Mouse (Mus musculus) hindbrain, postnatal 0 days (tissue): ENCODE data around the gene Azi2. TPM values are rescaled to one million over a fixed set of nuclear protein-coding genes. Genes with fewer than 3 reads are reported as not detected.
A peak's percentile ranks its signal among the peaks of the same experiment; 100 is the strongest.

ENCODE experiments used
- ATAC-seq: fragments of 200-750 bp; cut with Nextera tagmentation; 2 replicates; pipeline ENCODE4 v1.8.0; 2017; ENCODE audit warnings: mild to moderate bottlenecking, moderate TSS enrichment, moderate library complexity
- DNase-seq: peaks from one replicate; pipeline ENCODE4 v3.0.0-alpha.2; 2015; ENCODE audit warnings: low spot score
- H3K27ac ChIP-seq: fragments of 300-500 bp; sonication (generic); 2 replicates; pipeline ENCODE4 v1.5.1; 2014; ENCODE audit warnings: mild to moderate bottlenecking
- H3K27me3 ChIP-seq: fragments of 300-500 bp; sonication (generic); 2 replicates; pipeline ENCODE4 v1.6.1; 2014; ENCODE audit warnings: low read length, mixed read lengths; ENCODE audit not compliant: insufficient read depth
- H3K36me3 ChIP-seq: fragments of 300-500 bp; sonication (generic); 2 replicates; pipeline ENCODE4 v1.6.1; 2014; ENCODE audit warnings: low read length, mixed read lengths; ENCODE audit not compliant: insufficient read depth
- H3K4me1 ChIP-seq: fragments of 300-500 bp; sonication (generic); 2 replicates; pipeline ENCODE4 v1.6.1; 2014; ENCODE audit warnings: antibody characterized with exemption, low read length, mixed read lengths; ENCODE audit not compliant: insufficient read depth
- H3K4me2 ChIP-seq: fragments of 300-500 bp; sonication (generic); 2 replicates; pipeline ENCODE4 v1.6.1; 2014; ENCODE audit warnings: low read depth, mild to moderate bottlenecking, low read length, moderate library complexity, mixed read lengths
- H3K4me3 ChIP-seq: fragments of 300-500 bp; sonication (generic); 2 replicates; pipeline ENCODE4 v1.5.1; 2014; ENCODE audit warnings: low read length
- H3K9ac ChIP-seq: fragments of 300-500 bp; sonication (generic); replicated peaks from 2 replicates; pipeline ENCODE4 v1.6.1; 2014; ENCODE audit warnings: mild to moderate bottlenecking, low read length, moderate library complexity, mixed read lengths
- H3K9me3 ChIP-seq: fragments of 300-500 bp; sonication (generic); 2 replicates; pipeline ENCODE4 v1.6.1; 2016; ENCODE audit warnings: low read length, mixed read lengths
- CTCF ChIP-seq: IDR thresholded peaks from 2 replicates; pipeline ENCODE4 v1.5.1; 2016; ENCODE audit warnings: antibody characterized with exemption, control low read depth, low read depth
- WGBS: fragments of 180-500 bp; shearing (Covaris S2); extraction: QIAGEN DNeasy Blood & Tissue Kit; methylation state at CpG from one replicate; pipeline ENCODE4 v1.1.7; 2014; 5-methylcytosine and 5-hydroxymethylcytosine counted together
- polyA plus RNA-seq: library from polyadenylated mRNA; unstranded; fragments of >200 nt; fragmentation: Nextera tagmentation; extraction: Ambion mirVana; gene quantifications from 2 replicates; pipeline ENCODE4 v1.2.1, GENCODE M21; 2015
- total RNA-seq: library from RNA; depleted of rRNA; stranded (reverse); fragments of >200 nt; gene quantifications from 2 replicates; pipeline ENCODE4 v1.2.3, GENCODE M21; 2014

Gene Azi2
- total and polyA plus RNA-seq, 2 experiments from 2014 or later: 57.6 to 61.3 TPM

DNA sequence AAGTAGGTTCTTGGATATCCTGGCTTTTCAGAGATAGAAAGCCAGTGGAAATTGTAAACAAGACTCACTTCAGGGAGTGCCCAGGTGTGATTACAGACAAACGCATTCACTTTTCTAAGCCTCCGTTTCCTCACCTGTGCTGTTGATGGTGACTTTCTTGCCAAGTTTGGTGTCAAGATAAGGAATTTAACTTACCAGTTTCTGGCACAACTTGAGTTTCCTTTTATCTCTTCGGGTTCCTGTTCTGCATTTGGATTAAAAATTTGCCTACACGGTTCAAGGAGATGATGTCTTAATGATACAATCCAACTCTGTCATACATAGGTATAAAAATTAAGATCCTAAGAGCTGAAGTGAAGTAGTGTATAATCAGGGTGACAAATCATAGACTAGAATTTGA, 2.4 kb downstream of the Azi2 start:
- Histone ChIP-seq H3K9me3 (no peaks in the 10 kb centered on the region), H3K4me3 (no peak overlapping the region), H3K4me2 (peak overlapping the region; percentile 78), H3K9ac (no peak overlapping the region), H3K36me3 (no peaks in the 10 kb centered on the region), H3K27me3 (no peaks in the 10 kb centered on the region), H3K4me1 (peaks cover 6% of the 10 kb centered on the region; the same call in 1 of the 2 replicates), H3K27ac (no peak overlapping the region)
- 88% methylated on average over 4 of the region's 4 CpGs for WGBS
- DNase-seq (no peak), ATAC-seq (no peak)
- TF ChIP-seq CTCF: no peak

DNA sequence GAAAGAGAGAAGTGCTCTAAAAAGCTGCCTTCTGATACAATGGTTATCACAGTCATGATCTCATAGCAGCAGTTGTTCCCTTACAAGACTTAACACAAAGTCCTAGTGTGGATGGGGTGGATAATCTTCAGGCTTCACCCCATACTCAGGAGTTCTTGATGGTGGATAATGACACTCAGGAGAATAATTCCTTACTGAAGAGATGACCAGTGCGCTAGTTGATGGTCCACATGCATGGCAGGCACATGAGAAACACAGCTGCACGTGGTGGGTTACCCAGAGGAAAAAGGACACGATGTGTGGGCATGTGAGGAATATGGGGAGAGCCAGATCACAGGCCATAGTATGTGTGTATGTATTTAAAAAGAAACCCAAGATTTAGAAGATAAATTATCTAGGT, 3.3 kb downstream of the Azi2 start:
- no peak for DNase-seq
- peaks cover 6% of the 10 kb centered on the region; the same call in 1 of the 2 replicates for H3K4me1 ChIP-seq

DNA sequence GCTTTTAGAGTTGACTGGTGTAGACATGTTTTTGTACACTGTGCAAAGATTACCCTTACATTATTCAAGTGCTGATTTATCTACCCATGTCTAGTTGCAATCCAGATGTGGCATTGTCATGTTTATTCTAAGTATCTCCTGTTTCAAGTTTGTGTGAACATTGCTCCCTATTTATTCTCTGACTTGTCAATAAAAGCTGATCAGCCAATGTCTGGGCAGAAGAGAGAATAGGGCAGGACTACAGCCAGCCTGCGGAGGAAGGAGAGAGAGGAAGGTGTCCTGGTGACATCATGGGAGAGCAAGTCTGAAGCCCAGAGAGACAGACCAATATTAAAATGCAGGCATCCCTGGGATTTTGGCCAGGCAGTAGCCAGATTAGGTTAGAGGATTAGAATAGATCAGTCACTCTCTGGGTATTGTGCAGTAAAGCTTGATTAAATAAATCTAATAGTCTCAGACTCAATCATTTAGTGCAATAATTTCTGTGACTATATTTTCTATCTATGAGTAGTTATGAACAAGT, 4.8 kb downstream of the Azi2 start:
- Histone ChIP-seq H3K27ac (no peak overlapping the region), H3K27me3 (no peaks in the 10 kb centered on the region), H3K4me1 (peaks cover 6% of the 10 kb centered on the region; the same call in 1 of the 2 replicates), H3K4me2 (no peak overlapping the region), H3K4me3 (no peak overlapping the region), H3K36me3 (peaks cover 4% of the 10 kb centered on the region), H3K9ac (no peak overlapping the region), H3K9me3 (no peaks in the 10 kb centered on the region)
- no peak for TF ChIP-seq CTCF
- 50% methylated on average over 1 of the region's 1 CpGs for WGBS
- DNase-seq (no peak), ATAC-seq (no peak)

More for the DNA sequence above, 3.3 kb downstream of the Azi2 start:
- H3K9ac ChIP-seq: no peak overlapping the region
- no peak for ATAC-seq
- no peak overlapping the region for H3K4me3 ChIP-seq
- peaks cover 4% of the 10 kb centered on the region for H3K36me3 ChIP-seq
- 88% methylated on average over 3 of the region's 3 CpGs for WGBS
- no peaks in the 10 kb centered on the region for H3K9me3 ChIP-seq
- H3K27me3 ChIP-seq: no peaks in the 10 kb centered on the region
- H3K27ac ChIP-seq: no peak overlapping the region
- no peak for TF ChIP-seq CTCF
- no peak overlapping the region for H3K4me2 ChIP-seq

DNA sequence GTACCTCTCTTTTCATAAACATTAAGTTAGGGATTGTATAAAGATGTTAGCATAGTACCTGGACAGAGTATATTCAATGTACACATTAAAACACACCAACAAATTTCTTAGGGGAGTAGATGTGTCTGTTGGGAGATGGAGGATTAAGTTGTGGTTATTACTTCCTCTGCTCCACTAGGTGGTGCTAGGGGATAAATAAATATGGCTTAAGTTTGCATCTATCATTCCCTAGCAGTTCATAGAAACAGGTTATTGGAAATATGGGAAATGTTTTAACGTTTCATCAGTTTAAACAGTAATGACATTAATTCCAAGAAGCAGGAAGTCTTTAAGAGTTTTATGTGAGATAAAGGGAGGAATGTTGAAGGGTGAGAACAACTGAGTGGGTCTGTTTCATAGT, 13.0 kb downstream of the Azi2 start:
- Histone ChIP-seq H3K27me3 (no peaks in the 10 kb centered on the region), H3K9ac (no peak overlapping the region), H3K36me3 (peaks cover 3% of the 10 kb centered on the region; the same call in 1 of the 2 replicates), H3K27ac (no peak overlapping the region), H3K4me1 (no peaks in the 10 kb centered on the region), H3K9me3 (no peaks in the 10 kb centered on the region), H3K4me2 (no peak overlapping the region), H3K4me3 (no peak overlapping the region)
- ATAC-seq (no peak), DNase-seq (peak; percentile 77)
- TF ChIP-seq CTCF: peak; percentile 80
- 12% methylated on average over 1 of the region's 1 CpGs for whole genome bisulfite sequencing

DNA sequence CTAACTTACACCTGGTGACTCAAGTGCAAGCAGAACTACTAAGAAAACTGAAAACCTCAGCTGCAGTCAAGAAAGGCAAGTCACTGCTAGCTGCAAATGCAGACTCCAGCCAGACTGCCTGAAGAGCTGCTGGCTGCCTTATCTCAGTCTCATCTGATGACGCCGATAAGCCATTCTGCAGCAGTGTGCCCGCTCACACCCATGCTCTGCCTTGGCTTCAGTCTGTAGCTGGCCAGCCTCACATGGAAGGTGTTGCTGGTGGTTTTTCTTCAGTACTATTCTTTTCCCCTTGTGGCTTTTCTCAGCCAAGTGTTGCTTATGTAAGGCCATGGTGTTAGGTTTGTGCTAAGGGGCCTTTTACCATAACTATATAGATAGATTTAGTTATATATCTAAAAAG, 18.8 kb downstream of the Azi2 start:
- H3K4me3 ChIP-seq: no peak overlapping the region
- H3K4me1 ChIP-seq: no peaks in the 10 kb centered on the region
- WGBS: 87% methylated on average over 3 of the region's 3 CpGs
- no peaks in the 10 kb centered on the region for H3K9me3 ChIP-seq
- no peaks in the 10 kb centered on the region for H3K27me3 ChIP-seq
- H3K36me3 ChIP-seq: peaks cover 10% of the 10 kb centered on the region; the same call in 1 of the 2 replicates
- no peak overlapping the region for H3K4me2 ChIP-seq
- DNase-seq: no peak
- ATAC-seq: no peak
- no peak overlapping the region for H3K27ac ChIP-seq
- no peak for TF ChIP-seq CTCF
- H3K9ac ChIP-seq: no peak overlapping the region

DNA sequence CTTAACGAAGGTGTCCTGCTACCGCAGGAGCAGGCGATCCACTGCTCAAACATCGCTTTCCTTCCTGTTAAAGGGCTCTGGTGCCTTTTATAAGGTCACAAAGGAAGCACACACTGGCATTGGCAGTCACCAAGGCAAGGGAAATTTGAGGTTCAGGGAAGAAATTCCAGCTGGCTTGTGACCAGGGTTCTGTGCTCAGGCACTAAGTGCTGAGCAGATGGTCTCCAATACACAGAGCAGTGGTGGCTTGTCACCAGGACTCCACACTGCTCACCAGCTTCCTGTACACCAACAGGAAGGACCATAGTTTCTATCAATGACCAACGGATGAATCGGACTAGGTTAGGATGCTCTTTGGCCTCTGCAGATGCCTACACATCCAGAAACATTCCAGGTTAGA, 30.1 kb downstream of the Azi2 start:
- H3K4me1 ChIP-seq: no peaks in the 10 kb centered on the region
- no peak overlapping the region for H3K4me3 ChIP-seq
- no peaks in the 10 kb centered on the region for H3K9me3 ChIP-seq
- H3K4me2 ChIP-seq: no peak overlapping the region
- DNase-seq: peak; percentile 17
- no peak for ATAC-seq
- H3K9ac ChIP-seq: no peak overlapping the region
- no peaks in the 10 kb centered on the region for H3K27me3 ChIP-seq
- no peak for TF ChIP-seq CTCF
- peaks cover 8% of the 10 kb centered on the region; the same call in 1 of the 2 replicates for H3K36me3 ChIP-seq
- 91% methylated on average over 6 of the region's 6 CpGs for WGBS
- H3K27ac ChIP-seq: no peak overlapping the region

DNA sequence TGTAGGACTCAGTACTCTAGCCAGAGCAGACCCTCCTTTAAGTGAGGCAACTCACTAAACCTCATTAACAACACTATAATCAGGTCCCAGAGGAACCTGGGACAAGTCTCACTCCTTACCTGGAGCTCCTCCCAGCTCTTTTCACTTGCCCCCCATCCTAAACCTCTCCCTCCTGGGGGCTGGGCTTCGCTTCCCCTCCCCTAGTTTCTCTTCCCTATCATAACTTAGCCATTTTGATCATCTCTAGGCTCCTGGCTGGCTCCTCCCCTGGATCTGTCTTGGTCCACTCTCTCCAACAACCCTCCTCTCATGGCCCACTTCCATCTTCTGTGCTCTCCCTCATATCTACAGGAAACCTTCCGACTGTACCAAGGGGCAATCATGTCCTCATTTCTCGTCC, 31.0 kb downstream of the Azi2 start:
- no peaks in the 10 kb centered on the region for H3K4me1 ChIP-seq
- no peak overlapping the region for H3K9ac ChIP-seq
- no peaks in the 10 kb centered on the region for H3K27me3 ChIP-seq
- ATAC-seq (no peak), DNase-seq (no peak)
- peaks cover 4% of the 10 kb centered on the region; the same call in 1 of the 2 replicates for H3K36me3 ChIP-seq
- no peak for TF ChIP-seq CTCF
- H3K4me2 ChIP-seq: no peak overlapping the region
- WGBS: 87% methylated on average over 3 of the region's 3 CpGs
- H3K9me3 ChIP-seq: no peaks in the 10 kb centered on the region
- no peak overlapping the region for H3K4me3 ChIP-seq
- no peak overlapping the region for H3K27ac ChIP-seq
